Mouse (Mus musculus): ENCODE results near the gene 2300002M23Rik. TPM values are rescaled to one million over a fixed set of nuclear protein-coding genes. Genes with fewer than 3 reads are reported as not detected.

The 2300002M23Rik gene
- not detected for polyA plus RNA-seq (2014; fragmentation: Illumina TruSeq; extraction: RNeasy Lipid Tissue Mini Kit (QIAGEN cat#74804); ENCODE audit: low read depth, low replicate concordance)

GRCm38 (mm10) chr17:35567150-35567549 is at the start of gene 2300002M23Rik:
TSS of gene 2300002M23Rik (plus strand) at chr17:35567450.

GRCm38 (mm10) chr17:35532901-35533300 is 34.3 kb upstream of the 2300002M23Rik start, which contains the start of gene Psors1c2:
TSS of gene Psors1c2 (plus strand) at chr17:35533201.

GRCm38 (mm10) chr17:35551881-35552414 is 15.3 kb upstream of the 2300002M23Rik start, which contains the start of gene Cdsn:
TSS of gene Cdsn (plus strand) at chr17:35552128.

GRCm38 (mm10) chr17:35601249-35601648 is 34.0 kb downstream of the 2300002M23Rik start, which contains the start of gene Sfta2:
TSS of gene Sfta2 (plus strand) at chr17:35601549.

Other genes starting within 250 kb of the 2300002M23Rik start
- 18.4 TPM for gene H2-Q1, start 247.0 kb upstream of the 2300002M23Rik start, polyA plus RNA-seq (2014; fragmentation: Illumina TruSeq; extraction: RNeasy Lipid Tissue Mini Kit (QIAGEN cat#74804); ENCODE audit: low read depth, low replicate concordance)
- 2.7 TPM for gene H2-Q2, start 225.2 kb upstream of the 2300002M23Rik start, polyA plus RNA-seq (2014; fragmentation: Illumina TruSeq; extraction: RNeasy Lipid Tissue Mini Kit (QIAGEN cat#74804); ENCODE audit: low read depth, low replicate concordance)
- 22.6 TPM for gene H2-Q4, start 187.8 kb upstream of the 2300002M23Rik start, polyA plus RNA-seq (2014; fragmentation: Illumina TruSeq; extraction: RNeasy Lipid Tissue Mini Kit (QIAGEN cat#74804); ENCODE audit: low read depth, low replicate concordance)
- 10.0 TPM for gene H2-Q6, start 142.6 kb upstream of the 2300002M23Rik start, polyA plus RNA-seq (2014; fragmentation: Illumina TruSeq; extraction: RNeasy Lipid Tissue Mini Kit (QIAGEN cat#74804); ENCODE audit: low read depth, low replicate concordance)
- 6.8 TPM for gene H2-Q7, start 128.3 kb upstream of the 2300002M23Rik start, polyA plus RNA-seq (2014; fragmentation: Illumina TruSeq; extraction: RNeasy Lipid Tissue Mini Kit (QIAGEN cat#74804); ENCODE audit: low read depth, low replicate concordance)
- gene H2-Q10, start 97.4 kb upstream of the 2300002M23Rik start, polyA plus RNA-seq (2014; fragmentation: Illumina TruSeq; extraction: RNeasy Lipid Tissue Mini Kit (QIAGEN cat#74804); ENCODE audit: low read depth, low replicate concordance): 511 TPM
- not detected for gene Pou5f1, start 61.4 kb upstream of the 2300002M23Rik start, polyA plus RNA-seq (2014; fragmentation: Illumina TruSeq; extraction: RNeasy Lipid Tissue Mini Kit (QIAGEN cat#74804); ENCODE audit: low read depth, low replicate concordance)
- 0.34 TPM for gene Tcf19, start 50.6 kb upstream of the 2300002M23Rik start, polyA plus RNA-seq (2014; fragmentation: Illumina TruSeq; extraction: RNeasy Lipid Tissue Mini Kit (QIAGEN cat#74804); ENCODE audit: low read depth, low replicate concordance)
- 0.61 TPM for gene Cchcr1, start 50.4 kb upstream of the 2300002M23Rik start, polyA plus RNA-seq (2014; fragmentation: Illumina TruSeq; extraction: RNeasy Lipid Tissue Mini Kit (QIAGEN cat#74804); ENCODE audit: low read depth, low replicate concordance)
- gene Psors1c2, start 34.2 kb upstream of the 2300002M23Rik start, polyA plus RNA-seq (2014; fragmentation: Illumina TruSeq; extraction: RNeasy Lipid Tissue Mini Kit (QIAGEN cat#74804); ENCODE audit: low read depth, low replicate concordance): not detected
- gene Cdsn, start 15.3 kb upstream of the 2300002M23Rik start, polyA plus RNA-seq (2014; fragmentation: Illumina TruSeq; extraction: RNeasy Lipid Tissue Mini Kit (QIAGEN cat#74804); ENCODE audit: low read depth, low replicate concordance): not detected
- not detected for gene Sfta2, start 34.1 kb downstream of the 2300002M23Rik start, polyA plus RNA-seq (2014; fragmentation: Illumina TruSeq; extraction: RNeasy Lipid Tissue Mini Kit (QIAGEN cat#74804); ENCODE audit: low read depth, low replicate concordance)
- gene Gm9573, start 59.2 kb downstream of the 2300002M23Rik start, polyA plus RNA-seq (2014; fragmentation: Illumina TruSeq; extraction: RNeasy Lipid Tissue Mini Kit (QIAGEN cat#74804); ENCODE audit: low read depth, low replicate concordance): not detected
- gene Mucl3, start 76.2 kb downstream of the 2300002M23Rik start, polyA plus RNA-seq (2014; fragmentation: Illumina TruSeq; extraction: RNeasy Lipid Tissue Mini Kit (QIAGEN cat#74804); ENCODE audit: low read depth, low replicate concordance): not detected
- 0.85 TPM for gene Vars2, start 100.1 kb downstream of the 2300002M23Rik start, polyA plus RNA-seq (2014; fragmentation: Illumina TruSeq; extraction: RNeasy Lipid Tissue Mini Kit (QIAGEN cat#74804); ENCODE audit: low read depth, low replicate concordance)
- 2.5 TPM for gene Gtf2h4, start 106.3 kb downstream of the 2300002M23Rik start, polyA plus RNA-seq (2014; fragmentation: Illumina TruSeq; extraction: RNeasy Lipid Tissue Mini Kit (QIAGEN cat#74804); ENCODE audit: low read depth, low replicate concordance)
- gene Ddr1, start 137.2 kb downstream of the 2300002M23Rik start, polyA plus RNA-seq (2014; fragmentation: Illumina TruSeq; extraction: RNeasy Lipid Tissue Mini Kit (QIAGEN cat#74804); ENCODE audit: low read depth, low replicate concordance): 0.13 TPM